Mouse (Mus musculus) frontal cortex, adult (tissue): Measurements from ENCODE around the gene Irf8.

Experiments used
- ATAC-seq: cut with Nextera tagmentation; 2 replicates; pipeline ENCODE4 v1.9.2; 2017; ENCODE audit warnings: mild to moderate bottlenecking, moderate library complexity, mixed read lengths; ENCODE audit not compliant: low TSS enrichment

Gene Irf8

DNA sequence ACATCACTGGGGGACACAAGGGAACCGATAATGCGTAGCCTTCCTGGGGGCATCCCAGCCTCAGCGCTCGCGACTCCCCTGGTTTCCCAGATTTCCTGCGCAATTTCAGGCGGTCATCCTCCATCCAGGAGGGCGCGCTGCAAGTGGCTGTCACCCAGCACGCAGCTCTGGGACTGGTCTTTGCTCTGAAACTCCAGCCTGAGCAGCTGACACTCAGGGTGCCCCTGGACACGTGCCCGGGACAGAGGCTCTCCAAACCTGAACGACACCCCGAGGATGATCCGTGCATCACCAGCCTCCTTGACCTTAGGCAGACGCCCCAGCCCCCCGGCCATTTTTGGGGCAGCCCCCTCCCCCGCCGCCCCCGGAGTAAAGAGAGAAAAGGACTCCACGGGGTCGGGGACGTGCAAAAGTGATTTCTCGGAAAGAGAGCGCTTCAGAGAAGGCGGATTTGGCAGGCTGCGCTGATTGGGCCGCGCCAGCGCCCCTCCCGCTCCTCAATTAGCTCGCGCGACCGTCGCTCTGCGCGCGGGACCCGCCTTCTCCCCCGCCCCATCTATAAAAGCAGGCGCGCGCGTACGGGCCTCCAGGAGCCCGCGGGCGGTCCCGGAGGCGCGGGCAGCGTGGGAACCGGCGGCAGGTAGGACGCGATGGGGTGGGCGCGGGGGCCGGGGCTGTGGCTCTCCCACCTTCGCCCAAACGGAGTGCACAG is at the start of gene Irf8:
Irf8 (plus strand) TSS at position 589 of the 712 bp plus-strand sequence.
- peak; percentile 78 for ATAC-seq

- ATAC-seq = no peak
These were observed 49.6 kb upstream of the Irf8 start for GRCm38 (mm10) chr8:120686576-120686975.

GRCm38 (mm10) chr8:120687786-120688185 is 48.4 kb upstream of the Irf8 start:
- ATAC-seq = no peak

GRCm38 (mm10) chr8:120688511-120688910 is 47.6 kb upstream of the Irf8 start:
- ATAC-seq = no peak

GRCm38 (mm10) chr8:120692934-120693333 is 43.2 kb upstream of the Irf8 start:
- no peak for ATAC-seq

- ATAC-seq = no peak
These were observed 42.2 kb upstream of the Irf8 start for GRCm38 (mm10) chr8:120693861-120694493.

DNA sequence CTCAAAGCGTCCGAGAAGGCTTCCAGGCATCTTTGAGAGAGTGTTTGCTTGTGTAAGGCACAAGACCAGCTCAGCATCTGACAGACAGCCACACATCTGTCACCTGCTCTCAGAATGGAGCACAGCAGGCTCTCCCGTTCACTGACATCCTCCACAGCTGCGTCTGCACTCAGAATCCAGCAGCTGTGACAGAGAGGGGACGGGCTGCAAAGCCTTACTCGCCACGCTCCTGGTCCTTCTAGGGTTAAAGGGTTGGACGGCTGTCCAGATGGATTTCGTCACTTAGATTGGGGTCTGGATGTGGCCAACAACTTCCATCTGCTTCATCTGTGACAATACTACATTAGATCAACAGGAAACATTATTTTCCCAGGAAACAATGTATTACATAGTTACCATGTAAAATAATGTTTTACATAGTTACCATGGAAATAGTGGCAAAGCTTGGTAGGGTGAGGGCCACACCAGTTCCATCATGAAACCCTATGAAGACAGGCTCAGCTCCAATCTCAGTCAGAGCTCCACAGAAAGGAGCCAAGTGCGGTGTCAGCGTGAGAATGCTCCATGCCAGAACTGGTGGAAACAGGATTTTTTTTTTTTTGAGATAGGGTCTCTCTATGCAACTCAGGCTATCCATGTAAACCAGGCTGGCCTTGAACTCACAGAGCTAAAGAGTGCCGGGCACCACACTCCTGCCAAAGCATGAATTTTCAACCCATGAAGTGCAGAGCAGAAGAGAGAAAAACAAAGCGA is 39.6 kb upstream of the Irf8 start:
- no peak for ATAC-seq

DNA sequence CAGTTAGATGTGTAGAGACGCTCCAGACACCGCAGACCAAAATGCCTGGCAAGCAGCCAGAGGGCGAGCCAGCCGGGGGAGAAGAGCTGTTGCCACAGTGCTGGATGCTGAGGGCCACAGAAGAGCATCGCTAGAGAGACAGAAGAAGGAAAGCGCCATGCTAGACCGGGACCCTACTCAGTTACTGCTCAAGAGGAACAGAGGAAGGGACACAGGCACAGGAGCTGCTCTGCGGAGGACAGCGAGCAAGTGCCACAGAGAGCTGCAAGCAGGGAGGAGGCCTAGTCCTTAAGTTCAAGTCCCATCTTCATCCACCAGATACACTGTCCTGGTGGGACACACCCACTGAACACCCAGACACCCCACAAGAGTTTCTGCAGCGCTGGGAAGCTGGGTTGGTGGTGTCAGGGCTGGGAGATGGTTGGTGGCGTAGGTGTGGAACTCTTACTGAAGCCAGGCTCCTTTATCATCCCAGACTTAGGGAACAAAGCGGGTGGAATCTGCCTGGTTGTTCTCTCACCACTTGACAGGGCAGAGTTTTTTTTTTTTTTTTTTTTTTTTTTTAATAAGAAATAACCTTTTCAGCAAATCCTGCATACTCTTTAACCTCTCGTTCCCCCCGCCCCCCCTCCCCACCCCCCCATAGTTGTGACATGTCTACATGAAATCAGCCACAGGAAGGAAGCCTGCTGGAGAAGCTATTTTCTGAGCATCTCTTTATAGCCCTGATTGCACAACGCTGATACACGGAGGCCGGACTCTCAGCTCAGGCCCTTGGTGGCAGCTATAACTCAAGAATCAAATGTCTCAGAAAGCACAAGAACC is 38.8 kb upstream of the Irf8 start:
- no peak for ATAC-seq

DNA sequence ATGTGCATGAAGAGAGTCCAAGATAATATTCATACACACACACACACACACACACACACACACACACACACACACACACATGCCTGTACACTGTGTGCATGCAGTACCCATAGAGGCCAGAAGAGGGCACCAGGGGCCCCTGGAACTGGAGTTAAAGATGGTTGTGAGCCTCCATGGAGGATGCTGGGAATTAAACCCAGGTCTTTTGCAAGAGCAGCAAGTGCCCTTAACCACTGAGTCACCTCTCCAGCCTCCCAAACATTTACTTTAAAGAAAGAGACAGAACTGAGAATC is 38.2 kb upstream of the Irf8 start:
- no peak for ATAC-seq

DNA sequence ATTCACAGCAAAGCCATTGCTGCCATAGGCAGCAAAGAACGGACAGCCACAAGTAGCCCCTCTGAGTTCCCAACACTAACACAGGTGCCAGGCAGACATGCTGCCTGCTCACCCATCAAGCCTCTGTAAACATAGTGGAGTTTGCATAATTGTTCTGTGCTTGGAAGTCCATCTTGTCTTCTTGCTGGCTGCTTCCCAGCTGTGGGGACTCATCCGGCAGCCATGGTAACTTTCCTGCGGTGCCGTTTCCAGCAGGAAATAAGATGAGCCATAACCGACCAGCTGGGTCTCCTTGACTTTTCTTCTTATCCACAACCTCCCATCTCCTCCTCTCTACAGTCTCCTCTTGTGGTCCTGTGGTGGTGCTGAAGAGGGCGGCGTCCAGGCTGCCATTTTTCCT is 37.7 kb upstream of the Irf8 start:
- ATAC-seq = no peak

DNA sequence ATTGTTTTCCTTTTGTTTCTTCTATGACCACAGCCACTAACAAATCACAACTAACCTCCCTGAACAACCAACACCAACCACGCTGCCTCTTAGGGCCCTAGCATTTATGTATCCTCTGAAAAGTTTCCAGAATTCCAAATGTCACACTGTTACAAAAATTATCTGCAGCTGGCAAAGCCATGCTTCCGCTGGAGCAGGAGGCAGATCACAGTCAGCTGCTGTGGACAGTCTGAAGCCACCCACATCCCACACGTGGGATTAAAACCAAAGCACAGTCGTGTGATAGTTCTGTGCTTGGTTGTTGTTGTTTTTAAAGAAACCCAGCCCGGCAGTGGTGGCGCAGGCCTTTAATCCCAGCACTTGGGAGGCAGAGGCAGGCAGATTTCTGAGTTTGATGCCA is 37.1 kb upstream of the Irf8 start:
- no peak; the same call in 1 of the 2 replicates for ATAC-seq

- ATAC-seq = no peak
These were observed 36.6 kb upstream of the Irf8 start for GRCm38 (mm10) chr8:120699565-120699964.

- no peak for ATAC-seq
These were observed 36.1 kb upstream of the Irf8 start for GRCm38 (mm10) chr8:120700053-120700452.

GRCm38 (mm10) chr8:120701758-120702465 is 34.2 kb upstream of the Irf8 start:
- no peak; the same call in 1 of the 2 replicates for ATAC-seq

- no peak for ATAC-seq
These were observed 32.0 kb upstream of the Irf8 start for GRCm38 (mm10) chr8:120704203-120704602.

DNA sequence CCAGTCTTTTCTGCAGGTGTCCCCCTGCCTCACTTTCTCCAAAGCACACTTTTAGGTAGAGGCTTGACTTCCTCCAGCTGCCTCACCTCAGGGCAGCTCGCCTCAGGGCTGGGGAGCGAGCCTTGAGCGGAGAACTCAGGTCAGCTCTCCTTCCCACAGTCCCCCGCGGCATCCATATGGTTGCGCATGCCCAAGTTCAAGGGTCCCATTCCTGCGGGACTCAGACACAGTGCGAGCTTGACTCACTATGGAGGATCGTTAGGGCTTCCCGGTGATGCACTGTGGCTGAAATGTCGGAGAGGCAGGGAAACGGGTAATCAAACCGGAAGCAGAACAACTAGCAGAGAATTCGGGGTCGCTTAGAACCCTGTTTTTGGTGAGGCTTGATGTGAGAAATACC is 31.0 kb upstream of the Irf8 start:
- ATAC-seq = no peak

GRCm38 (mm10) chr8:120706193-120706592 is 30.0 kb upstream of the Irf8 start:
- ATAC-seq = no peak

DNA sequence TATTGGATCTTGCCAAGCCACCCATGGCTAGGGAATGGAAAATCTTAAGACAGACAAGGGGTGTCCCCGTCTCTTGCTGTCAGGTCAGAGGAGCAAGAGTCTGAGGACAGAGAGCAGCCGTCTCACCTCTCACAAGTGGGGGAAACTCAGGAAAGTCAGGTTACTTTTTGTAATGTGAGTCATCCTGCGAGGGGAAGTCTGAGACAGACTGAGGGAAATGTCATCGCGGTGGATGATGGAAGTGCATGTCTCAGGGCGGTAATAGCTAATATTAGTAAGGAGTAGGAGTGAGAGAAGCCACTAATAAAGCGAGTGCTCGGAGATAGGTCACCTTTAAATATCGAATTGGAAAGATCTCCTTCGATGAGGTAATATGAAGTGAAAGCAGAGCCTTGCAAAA is 27.0 kb upstream of the Irf8 start:
- no peak for ATAC-seq

DNA sequence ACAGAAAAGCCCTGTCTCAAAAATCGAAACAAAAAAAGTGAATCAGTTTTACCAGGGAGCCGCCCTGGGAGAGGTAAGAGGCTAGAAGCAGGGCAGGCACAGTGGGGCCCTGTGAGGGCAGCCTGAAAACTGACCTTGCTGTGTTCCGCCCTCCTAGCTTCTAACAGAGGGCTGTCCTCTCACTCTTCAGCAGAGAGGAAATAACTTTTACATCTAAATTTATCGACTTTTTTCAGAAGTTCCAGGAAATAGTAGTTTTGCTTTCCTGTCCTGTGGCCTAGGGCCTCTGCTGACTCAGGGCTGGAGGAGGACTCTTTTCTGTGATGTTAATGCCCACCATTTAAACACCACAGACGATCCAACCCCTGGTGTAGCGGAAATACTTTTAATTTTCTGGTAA is 21.0 kb upstream of the Irf8 start:
- ATAC-seq = no peak

- ATAC-seq = no peak
These were observed 20.0 kb upstream of the Irf8 start for GRCm38 (mm10) chr8:120715996-120716680.
